Mouse (Mus musculus): ENCODE data around the gene Armc3. TPM values are rescaled to one million over a fixed set of nuclear protein-coding genes. Genes with fewer than 3 reads are reported as not detected.
"Not testable (repeated sequence)": the region's sequence is repeated elsewhere in the genome, so short reads cannot be mapped to it uniquely, and the experiment has no call there.

Gene Armc3
- total RNA-seq, 2 experiments from 2014 or later = not detected

DNA sequence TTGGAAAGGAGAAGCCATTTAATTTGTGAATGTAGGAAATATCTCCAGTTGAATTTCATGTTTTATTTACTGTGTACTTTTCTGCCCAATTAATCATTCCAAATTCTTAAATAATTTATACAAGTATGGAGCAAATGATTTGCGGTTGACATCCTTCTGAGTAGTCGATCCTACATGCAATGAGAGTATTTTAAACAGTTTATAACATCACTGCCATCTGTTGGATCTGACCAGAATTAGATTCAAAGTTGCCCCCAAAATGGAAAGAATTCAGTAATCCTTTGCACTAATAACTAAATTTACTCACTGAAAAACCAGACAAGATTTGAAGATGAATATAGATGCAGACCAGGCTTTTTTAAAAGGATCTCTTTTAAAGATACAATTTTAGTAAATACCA is 75.5 kb downstream of the Armc3 start:
- no peak for DNase-seq

DNA sequence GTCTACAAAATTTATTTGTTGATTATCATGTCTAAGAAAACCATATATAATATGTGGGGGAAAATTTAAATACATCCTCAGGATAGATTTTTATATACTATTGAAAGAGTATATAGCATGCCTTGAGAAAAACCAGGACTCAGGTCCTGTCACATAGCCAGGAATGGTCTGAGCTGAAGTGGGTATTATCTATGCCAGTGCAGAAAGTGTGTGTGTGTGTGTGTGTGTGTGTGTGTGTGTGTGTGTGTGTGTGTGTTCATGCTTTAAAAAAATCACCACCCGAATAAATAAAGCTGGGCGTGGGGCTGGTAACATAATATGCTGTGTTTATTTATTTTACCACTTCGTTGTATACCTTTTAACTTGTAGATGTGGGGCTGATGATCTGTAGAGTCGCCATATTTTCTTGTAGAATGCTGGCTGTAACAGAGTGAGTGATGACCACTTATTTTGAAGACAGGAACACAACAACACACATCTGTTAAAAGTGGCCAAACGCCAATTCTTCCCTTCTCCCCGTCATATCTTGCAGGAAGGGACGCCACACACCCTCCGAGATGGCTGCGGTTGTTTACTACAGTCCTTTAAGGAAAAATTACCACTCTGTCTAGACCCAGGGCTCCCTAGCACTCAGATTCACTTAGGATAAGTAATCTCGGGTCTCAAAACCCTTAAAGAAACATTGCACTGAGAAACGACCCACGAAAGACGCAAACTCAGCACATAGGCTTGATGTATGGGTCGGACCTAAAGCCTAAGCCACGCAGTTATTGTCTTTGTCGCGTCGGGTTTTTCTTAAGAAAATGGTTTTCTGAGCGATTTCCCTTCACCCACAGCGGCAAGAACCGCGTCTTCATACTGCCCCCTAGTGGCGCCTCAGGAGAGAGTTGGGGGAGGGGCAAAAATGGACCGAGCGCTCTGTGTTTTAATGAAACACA is 76.8 kb downstream of the Armc3 start:
- peak; percentile 82 for DNase-seq

GRCm38 (mm10) chr2:19280331-19280730 is 81.2 kb downstream of the Armc3 start:
- no peak for DNase-seq

DNA sequence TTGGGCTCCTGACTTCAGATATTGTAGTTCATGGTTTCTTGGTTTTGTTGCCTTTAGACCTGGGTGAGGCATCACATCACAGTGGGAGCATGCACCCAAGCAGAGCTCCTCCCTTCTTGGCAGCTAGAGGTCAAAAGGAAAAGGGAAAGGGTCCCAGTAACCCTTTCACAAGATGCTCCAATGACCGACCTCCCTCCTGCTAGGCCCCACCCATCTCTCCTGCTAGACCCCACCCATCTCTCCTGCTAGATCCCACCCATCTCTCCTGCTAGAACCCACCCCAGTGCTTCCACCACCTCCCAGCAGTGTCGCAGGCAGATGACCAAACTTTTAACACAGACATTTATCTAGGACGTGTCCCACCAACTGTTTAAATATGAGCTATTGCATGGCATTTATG is 93.3 kb downstream of the Armc3 start:
- no peak for DNase-seq

DNA sequence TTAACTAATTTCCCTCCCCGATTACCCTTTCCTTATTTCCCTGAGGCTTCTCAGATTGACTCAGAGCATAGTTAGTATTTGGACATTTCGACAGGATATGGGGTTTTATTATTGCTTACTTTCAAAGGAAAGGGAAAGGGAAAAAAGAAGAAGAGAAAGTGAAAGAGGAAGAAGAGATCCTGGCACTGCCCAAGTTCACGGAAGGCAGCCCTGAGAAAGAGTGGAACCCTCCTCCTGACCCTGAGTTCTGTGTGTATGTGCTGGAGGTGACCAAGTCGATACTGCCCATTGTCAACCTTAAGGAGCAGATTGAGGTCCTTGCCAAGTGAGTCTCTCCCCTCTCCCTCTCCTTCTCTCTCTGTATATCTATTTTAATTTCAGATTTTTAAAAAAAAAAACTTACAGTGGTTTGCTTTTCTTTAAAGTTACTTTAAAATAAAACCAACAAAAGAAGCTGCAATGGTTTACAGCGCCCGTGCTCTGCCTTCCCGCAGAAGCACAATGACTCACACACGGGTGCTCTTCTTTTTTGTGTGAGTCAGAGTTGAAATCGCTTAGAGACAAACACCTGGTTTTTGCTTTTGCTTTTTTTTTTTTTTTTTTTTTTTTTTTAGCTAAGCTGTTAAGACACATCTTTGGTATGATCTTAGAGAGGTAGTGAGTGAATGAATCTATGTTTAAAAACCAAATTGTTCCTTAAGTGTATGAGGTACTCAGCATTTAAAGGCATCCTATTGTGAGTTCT is 101.4 kb downstream of the Armc3 start:
- no peak for DNase-seq

DNA sequence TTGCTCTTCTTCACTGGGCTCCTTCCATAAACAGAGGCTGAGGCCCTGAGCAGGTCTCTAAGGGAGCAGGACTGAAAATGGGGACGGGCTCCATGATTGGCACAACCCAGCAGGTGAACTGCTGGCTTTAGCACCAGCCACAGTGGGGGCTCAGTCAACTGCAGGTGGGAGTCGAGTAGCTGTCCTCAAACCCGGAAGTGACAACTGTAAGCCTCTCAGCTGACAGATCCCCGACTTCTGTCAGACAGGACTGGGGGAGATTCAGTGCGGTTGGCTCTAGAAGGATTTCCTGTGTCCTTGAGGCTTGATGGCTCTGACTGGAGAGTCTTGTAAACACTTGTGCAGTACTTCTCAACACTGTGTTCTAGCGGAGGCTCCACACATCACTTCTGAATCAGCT is 102.1 kb downstream of the Armc3 start:
- no peak for DNase-seq

DNA sequence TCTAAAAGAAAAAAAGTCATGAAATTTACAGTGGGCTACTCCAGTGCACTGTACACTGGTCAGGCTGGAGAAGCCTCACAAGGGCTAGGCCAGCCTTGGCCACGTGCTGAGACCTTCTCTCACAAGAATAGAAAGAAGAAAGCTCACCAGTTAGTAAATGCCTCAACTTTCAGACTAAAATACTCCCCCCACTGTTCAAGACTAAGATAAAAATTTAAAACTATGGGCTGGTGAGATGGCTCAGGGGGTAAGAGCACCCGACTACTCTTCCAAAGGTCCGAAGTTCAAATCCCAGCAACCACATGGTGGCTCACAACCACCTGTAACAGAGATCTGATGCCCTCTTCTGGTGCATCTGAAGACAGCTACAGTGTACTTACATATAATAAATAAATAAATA is 104.0 kb downstream of the Armc3 start:
- not testable (repeated sequence) for DNase-seq

- DNase-seq = no peak
Measured at GRCm38 (mm10) chr2:19310498-19310897, 111.4 kb downstream of the Armc3 start.

DNA sequence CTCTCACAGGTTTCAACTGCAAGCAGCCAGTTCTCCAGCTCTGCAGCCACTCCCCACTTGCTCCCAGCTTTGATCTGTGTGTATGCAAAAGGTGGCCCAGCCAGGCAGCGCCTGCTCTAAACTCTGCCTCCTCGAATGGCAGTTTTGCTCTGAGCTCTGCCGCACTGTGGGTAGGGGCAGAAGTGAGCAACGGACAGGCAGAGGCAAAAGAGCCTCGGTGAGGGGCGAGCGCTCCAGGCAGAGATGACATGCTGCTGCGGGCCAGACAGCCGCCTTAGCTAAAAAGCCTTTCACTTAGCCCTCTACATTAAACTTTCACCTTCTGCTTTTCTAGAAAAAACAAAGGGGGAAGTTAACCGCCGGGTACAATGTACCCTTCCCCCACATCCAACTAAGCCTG is 117.0 kb downstream of the Armc3 start:
- no peak for DNase-seq

- no peak for DNase-seq
Measured at GRCm38 (mm10) chr2:19316691-19317090, 117.6 kb downstream of the Armc3 start.

DNA sequence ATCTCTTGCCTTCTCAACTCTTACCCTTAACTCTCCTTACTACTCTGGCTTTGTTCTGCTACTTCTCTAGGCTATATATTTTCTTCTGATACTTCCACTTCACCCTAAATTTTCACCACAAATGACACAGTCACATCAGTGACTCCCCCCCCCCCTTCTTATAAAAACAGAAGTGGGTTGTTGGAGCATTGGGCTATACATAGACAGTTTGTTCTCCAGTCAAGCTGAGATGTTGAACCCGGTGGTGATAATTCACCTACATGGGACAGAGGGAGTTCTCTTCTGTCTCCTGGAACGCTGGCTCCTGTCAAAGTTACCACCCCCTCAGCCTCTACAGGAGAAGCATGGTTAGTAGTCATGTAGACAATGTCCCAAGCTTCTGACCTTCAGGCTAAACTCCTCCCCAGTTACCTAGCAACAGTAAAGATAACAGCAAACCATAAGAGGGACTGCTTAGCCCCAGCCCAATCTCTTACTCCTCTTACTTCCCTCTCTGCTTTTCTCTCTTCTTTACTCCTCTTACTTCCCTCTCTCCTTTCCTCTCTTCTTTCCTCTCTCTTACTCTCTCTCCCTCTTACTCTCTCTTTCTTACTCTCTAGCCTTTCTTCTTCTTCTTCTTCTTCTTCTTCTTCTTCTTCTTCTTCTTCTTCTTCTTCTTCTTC is 118.2 kb downstream of the Armc3 start:
- DNase-seq = not testable (repeated sequence)

DNA sequence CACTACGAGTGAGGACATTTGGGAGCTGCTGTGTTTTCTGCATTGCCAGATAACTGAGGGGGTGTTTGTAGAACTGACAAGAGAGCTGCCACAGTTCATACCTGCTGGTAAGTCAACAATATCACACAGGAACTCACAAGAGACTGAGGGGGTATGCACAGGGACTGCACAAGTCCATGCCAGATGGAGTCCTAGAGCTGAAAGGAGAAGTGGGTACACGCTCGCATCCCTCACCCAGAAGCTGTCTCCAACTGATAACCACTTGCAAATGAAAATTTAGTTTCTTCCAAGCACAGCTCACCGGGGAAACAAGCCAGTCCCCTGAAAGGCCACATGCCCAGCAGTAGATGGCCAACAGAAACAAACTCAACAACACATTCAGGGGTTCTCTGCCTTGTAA is 119.4 kb downstream of the Armc3 start:
- DNase-seq = no peak

GRCm38 (mm10) chr2:19319284-19319683 is 120.2 kb downstream of the Armc3 start:
- DNase-seq = no peak

GRCm38 (mm10) chr2:19322448-19322847 is 123.3 kb downstream of the Armc3 start:
- no peak for DNase-seq

GRCm38 (mm10) chr2:19326376-19326775 is 127.3 kb downstream of the Armc3 start:
- DNase-seq = no peak

DNA sequence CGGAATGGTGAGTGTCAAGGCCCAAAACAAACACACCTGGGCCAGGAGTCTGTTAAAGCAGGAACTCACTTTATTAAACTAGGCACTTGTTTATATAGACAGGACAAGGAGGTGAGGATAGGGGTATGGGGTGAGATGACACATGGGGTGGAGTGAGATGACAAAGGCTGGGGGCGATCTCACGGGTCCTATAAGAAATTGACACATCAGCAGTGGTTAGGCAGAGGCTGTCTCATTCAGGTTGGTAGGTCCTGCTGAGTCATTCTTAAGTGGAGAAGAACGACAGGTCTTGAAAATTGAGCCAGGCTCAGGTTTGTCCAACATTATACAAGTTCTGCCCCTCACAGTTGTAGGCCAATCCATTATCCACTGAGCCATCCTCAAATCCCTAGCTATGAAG is 128.7 kb downstream of the Armc3 start:
- no peak for DNase-seq

DNA sequence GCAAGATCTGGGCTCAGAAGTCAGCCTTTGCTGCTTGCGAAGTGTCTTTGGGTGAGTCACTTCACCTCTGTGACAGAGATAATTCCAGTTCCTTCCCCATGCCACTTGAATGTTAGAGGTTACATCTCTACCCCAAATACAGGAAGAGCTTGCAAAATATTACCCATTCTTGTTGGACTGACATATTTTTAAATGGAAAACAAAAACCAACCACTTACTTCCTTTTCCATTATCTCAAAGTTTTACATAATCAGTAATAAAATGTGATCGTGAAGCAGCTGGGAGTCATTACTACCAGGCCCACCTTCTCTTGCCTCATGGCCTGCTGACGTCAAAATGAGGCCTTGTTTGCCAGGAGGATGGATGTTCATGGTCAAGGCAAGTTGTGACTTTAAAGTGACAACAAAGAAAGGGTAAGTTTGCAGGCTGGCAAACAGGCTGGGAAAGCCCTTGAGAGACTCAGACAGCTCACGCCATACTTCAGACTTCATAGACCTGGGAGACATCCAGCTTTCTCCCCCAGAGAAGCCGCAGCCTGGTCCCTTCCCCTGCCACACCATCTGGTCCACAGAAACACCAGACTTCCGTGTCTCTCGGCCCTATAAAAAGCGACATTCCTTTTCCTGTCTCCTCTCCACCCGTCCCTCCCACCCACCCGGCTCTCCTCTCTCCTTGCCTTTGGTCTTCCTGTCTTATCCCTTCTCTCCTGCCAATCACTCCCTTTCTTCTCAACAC is 145.0 kb downstream of the Armc3 start:
- DNase-seq = no peak

- peak; percentile 86 for DNase-seq
Measured at GRCm38 (mm10) chr2:19344636-19345413, 145.7 kb downstream of the Armc3 start.

GRCm38 (mm10) chr2:19345414-19345964 is 146.4 kb downstream of the Armc3 start:
- DNase-seq = no peak

- no peak for DNase-seq
Measured at GRCm38 (mm10) chr2:19348454-19348853, 149.4 kb downstream of the Armc3 start.

DNA sequence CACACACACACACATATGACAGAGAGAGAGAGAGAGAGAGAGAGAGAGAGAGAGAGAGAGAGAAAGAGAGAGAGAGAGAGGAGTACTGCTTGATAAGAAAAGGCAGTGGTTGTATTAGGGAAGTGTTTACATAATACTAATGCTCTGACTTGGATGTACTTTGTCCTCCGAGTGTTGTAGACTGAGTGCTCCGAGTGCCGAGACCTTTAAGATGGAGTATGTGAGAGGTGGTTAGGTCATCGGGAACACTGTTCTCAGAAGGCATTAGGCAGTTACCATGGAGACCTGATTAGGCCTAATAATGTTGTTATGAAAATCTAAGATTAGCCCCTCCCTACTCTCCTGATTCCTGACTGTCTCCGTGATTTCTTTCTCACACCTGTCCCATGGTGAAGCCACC is 151.1 kb downstream of the Armc3 start:
- no peak for DNase-seq

All from gastrocnemius, postnatal 10 days (tissue).